Mouse (Mus musculus): Measurements from ENCODE around the gene Slc35f3. TPM values are rescaled to one million over a fixed set of nuclear protein-coding genes. Genes with fewer than 3 reads are reported as not detected.

Slc35f3 gene
- polyA plus RNA-seq, 1 experiment from 2014 or later = 3.4 TPM

DNA sequence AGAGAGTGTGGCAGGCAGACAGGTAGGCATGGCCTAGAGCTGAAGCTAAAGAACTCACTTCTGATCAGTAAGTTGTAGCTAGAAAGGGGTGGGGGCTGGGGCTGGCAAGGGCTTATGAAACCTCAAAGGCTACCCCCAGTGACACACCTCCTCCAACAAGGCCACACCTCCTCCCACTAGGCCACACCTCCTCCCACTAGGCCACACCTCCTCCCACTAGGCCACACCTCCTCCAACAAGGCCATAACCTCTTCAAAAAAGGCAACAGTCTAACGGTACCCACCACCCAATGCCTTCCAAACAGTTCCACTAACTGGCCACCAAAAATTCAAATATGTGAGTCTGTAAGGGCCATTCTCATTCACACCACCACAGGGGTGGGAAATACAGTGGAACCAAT lies 54.9 kb downstream of the Slc35f3 start:
- no peak overlapping the region for H3K4me2 ChIP-seq (replicated peaks)
- no peak overlapping the region for H3K4me3 ChIP-seq (replicated peaks; ENCODE audit: low read length)
- H3K27me3 ChIP-seq (ENCODE audit: control insufficient read depth, insufficient read depth, low read length) = no peaks in the 10 kb centered on the region
- whole genome bisulfite sequencing = 87% methylated on average over 1 of the region's 1 CpGs
- no peaks in the 10 kb centered on the region for H3K9me3 ChIP-seq (ENCODE audit: control insufficient read depth, low read length)
- ATAC-seq (ENCODE audit: low FRiP score) (no peak), DNase-seq (ENCODE audit: low spot score) (no peak)
- no peaks in the 10 kb centered on the region for H3K4me1 ChIP-seq (replicated peaks; ENCODE audit: control insufficient read depth, insufficient read depth, low read length)
- H3K27ac ChIP-seq = no peak overlapping the region
- H3K36me3 ChIP-seq (replicated peaks; ENCODE audit: control insufficient read depth, insufficient read depth) = no peaks in the 10 kb centered on the region
- no peak overlapping the region for H3K9ac ChIP-seq

DNA sequence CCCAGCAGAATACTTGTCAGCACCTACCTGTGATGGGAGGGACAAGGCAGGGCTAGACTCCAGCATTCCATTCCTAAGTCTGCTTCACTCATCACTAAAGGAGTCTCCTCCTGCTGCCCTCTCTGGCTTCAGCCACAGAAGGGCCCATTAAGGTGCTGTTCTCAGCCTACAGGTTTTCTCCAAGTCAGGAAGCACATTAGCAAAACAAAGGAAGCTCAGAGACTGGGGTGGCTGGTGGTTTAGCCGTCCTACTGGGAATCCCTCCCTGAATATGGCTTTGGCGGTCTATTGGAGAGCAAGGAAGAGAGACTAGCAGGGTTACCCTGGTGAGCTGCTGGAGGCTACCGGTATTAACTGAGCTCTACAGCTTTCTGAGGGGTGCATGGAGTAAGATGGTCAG lies 59.6 kb downstream of the Slc35f3 start:
- Histone ChIP-seq H3K9me3 (ENCODE audit: control insufficient read depth, low read length) (no peaks in the 10 kb centered on the region), H3K4me2 (replicated peaks) (no peak overlapping the region), H3K27me3 (ENCODE audit: control insufficient read depth, insufficient read depth, low read length) (no peaks in the 10 kb centered on the region), H3K36me3 (replicated peaks; ENCODE audit: control insufficient read depth, insufficient read depth) (no peaks in the 10 kb centered on the region), H3K4me1 (replicated peaks; ENCODE audit: control insufficient read depth, insufficient read depth, low read length) (no peaks in the 10 kb centered on the region), H3K27ac (no peak overlapping the region), H3K4me3 (replicated peaks; ENCODE audit: low read length) (no peak overlapping the region), H3K9ac (no peak overlapping the region)
- ATAC-seq (ENCODE audit: low FRiP score) (no peak), DNase-seq (ENCODE audit: low spot score) (no peak)
- WGBS = 29% methylated on average over 3 of the region's 3 CpGs

- Histone ChIP-seq H3K4me1 (replicated peaks; ENCODE audit: control insufficient read depth, insufficient read depth, low read length) (no peaks in the 10 kb centered on the region), H3K4me3 (replicated peaks; ENCODE audit: low read length) (no peak overlapping the region), H3K4me2 (replicated peaks) (no peak overlapping the region), H3K27ac (no peak overlapping the region; the same call in 1 of the 2 replicates), H3K9me3 (ENCODE audit: control insufficient read depth, low read length) (no peaks in the 10 kb centered on the region), H3K27me3 (ENCODE audit: control insufficient read depth, insufficient read depth, low read length) (no peaks in the 10 kb centered on the region), H3K36me3 (replicated peaks; ENCODE audit: control insufficient read depth, insufficient read depth) (no peaks in the 10 kb centered on the region), H3K9ac (no peak overlapping the region)
- ATAC-seq (ENCODE audit: low FRiP score) (no peak), DNase-seq (ENCODE audit: low spot score) (no peak)
- WGBS = 53% methylated on average over 6 of the region's 6 CpGs
These were observed 60.9 kb downstream of the Slc35f3 start for GRCm38 (mm10) chr8:126359296-126359695.

DNA sequence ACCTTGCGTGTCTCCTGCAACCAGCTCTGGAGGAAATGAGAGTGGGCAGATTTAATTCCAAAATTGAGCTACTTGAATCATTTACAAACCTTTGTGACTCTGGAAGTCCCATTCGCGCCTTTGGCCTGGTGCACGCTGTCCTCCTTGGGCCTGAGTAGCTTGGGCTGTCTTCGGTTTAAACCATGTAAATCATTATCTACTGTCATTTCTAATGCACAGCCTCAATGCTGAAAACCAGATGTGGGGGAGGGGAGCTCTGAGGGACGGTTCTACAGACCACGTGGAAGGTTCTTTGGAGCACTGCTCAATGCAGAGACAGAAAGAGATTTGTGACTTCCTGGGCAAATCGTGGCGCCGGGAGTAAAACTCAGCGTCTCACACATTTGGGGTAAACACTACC lies 61.7 kb downstream of the Slc35f3 start:
- no peak for DNase-seq (ENCODE audit: low spot score)
- H3K4me3 ChIP-seq (replicated peaks; ENCODE audit: low read length) = no peak overlapping the region
- no peak for ATAC-seq (ENCODE audit: low FRiP score)
- no peaks in the 10 kb centered on the region for H3K27me3 ChIP-seq (ENCODE audit: control insufficient read depth, insufficient read depth, low read length)
- no peak overlapping the region for H3K27ac ChIP-seq
- no peaks in the 10 kb centered on the region for H3K36me3 ChIP-seq (replicated peaks; ENCODE audit: control insufficient read depth, insufficient read depth)
- H3K9ac ChIP-seq = no peak overlapping the region
- 82% methylated on average over 11 of the region's 11 CpGs for WGBS
- no peak overlapping the region for H3K4me2 ChIP-seq (replicated peaks)
- no peaks in the 10 kb centered on the region for H3K4me1 ChIP-seq (replicated peaks; ENCODE audit: control insufficient read depth, insufficient read depth, low read length)
- H3K9me3 ChIP-seq (ENCODE audit: control insufficient read depth, low read length) = no peaks in the 10 kb centered on the region

DNA sequence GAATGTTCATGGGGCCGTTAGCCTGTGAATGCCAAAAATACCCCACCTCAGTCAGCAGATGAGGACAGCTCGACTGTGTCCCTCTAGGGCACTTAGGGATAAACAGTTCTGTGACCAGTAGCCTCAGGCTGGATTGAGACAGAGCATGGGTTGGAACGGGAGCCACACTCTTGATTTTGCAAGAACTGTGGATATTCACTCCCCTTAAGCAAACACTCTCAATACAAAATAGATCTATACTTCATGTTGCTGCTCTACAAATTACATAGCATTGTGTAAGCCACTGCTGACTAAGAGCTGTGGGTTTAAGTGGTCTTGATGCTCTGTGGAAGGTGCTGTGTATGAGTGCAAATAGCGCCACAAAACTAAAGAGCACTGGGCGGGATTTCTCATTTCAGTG lies 62.3 kb downstream of the Slc35f3 start:
- H3K27me3 ChIP-seq (ENCODE audit: control insufficient read depth, insufficient read depth, low read length) = no peaks in the 10 kb centered on the region
- no peak for ATAC-seq (ENCODE audit: low FRiP score)
- no peak overlapping the region for H3K27ac ChIP-seq

GRCm38 (mm10) chr8:126366251-126366650 lies 67.9 kb downstream of the Slc35f3 start:
- Histone ChIP-seq H3K36me3 (replicated peaks; ENCODE audit: control insufficient read depth, insufficient read depth) (no peaks in the 10 kb centered on the region), H3K9me3 (ENCODE audit: control insufficient read depth, low read length) (no peaks in the 10 kb centered on the region), H3K27me3 (ENCODE audit: control insufficient read depth, insufficient read depth, low read length) (no peaks in the 10 kb centered on the region), H3K27ac (no peak overlapping the region), H3K4me1 (replicated peaks; ENCODE audit: control insufficient read depth, insufficient read depth, low read length) (no peaks in the 10 kb centered on the region), H3K9ac (no peak overlapping the region), H3K4me3 (replicated peaks; ENCODE audit: low read length) (no peak overlapping the region), H3K4me2 (replicated peaks) (no peak overlapping the region)
- ATAC-seq (ENCODE audit: low FRiP score) = no peak
- no peak for DNase-seq (ENCODE audit: low spot score)
- 69% methylated on average over 3 of the region's 3 CpGs for WGBS

More for the DNA sequence above, 62.3 kb downstream of the Slc35f3 start:
- no peaks in the 10 kb centered on the region for H3K9me3 ChIP-seq (ENCODE audit: control insufficient read depth, low read length)
- H3K9ac ChIP-seq = no peak overlapping the region
- no peaks in the 10 kb centered on the region for H3K36me3 ChIP-seq (replicated peaks; ENCODE audit: control insufficient read depth, insufficient read depth)
- no peak overlapping the region for H3K4me3 ChIP-seq (replicated peaks; ENCODE audit: low read length)
- H3K4me2 ChIP-seq (replicated peaks) = no peak overlapping the region
- no peak for DNase-seq (ENCODE audit: low spot score)
- WGBS = 68% methylated on average over 5 of the region's 5 CpGs
- no peaks in the 10 kb centered on the region for H3K4me1 ChIP-seq (replicated peaks; ENCODE audit: control insufficient read depth, insufficient read depth, low read length)

GRCm38 (mm10) chr8:126368349-126369054 lies 70.1 kb downstream of the Slc35f3 start:
- H3K27ac ChIP-seq = no peak overlapping the region
- H3K4me2 ChIP-seq (replicated peaks) = no peak overlapping the region
- no peaks in the 10 kb centered on the region for H3K9me3 ChIP-seq (ENCODE audit: control insufficient read depth, low read length)
- 79% methylated on average over 10 of the region's 10 CpGs for WGBS
- no peaks in the 10 kb centered on the region for H3K4me1 ChIP-seq (replicated peaks; ENCODE audit: control insufficient read depth, insufficient read depth, low read length)
- H3K27me3 ChIP-seq (ENCODE audit: control insufficient read depth, insufficient read depth, low read length) = no peaks in the 10 kb centered on the region
- H3K36me3 ChIP-seq (replicated peaks; ENCODE audit: control insufficient read depth, insufficient read depth) = no peaks in the 10 kb centered on the region
- no peak overlapping the region for H3K4me3 ChIP-seq (replicated peaks; ENCODE audit: low read length)
- DNase-seq (ENCODE audit: low spot score) = no peak
- ATAC-seq (ENCODE audit: low FRiP score) = no peak
- H3K9ac ChIP-seq = no peak overlapping the region

- H3K36me3 ChIP-seq (replicated peaks; ENCODE audit: control insufficient read depth, insufficient read depth) = no peaks in the 10 kb centered on the region
- no peak overlapping the region for H3K27ac ChIP-seq
- H3K9me3 ChIP-seq (ENCODE audit: control insufficient read depth, low read length) = no peaks in the 10 kb centered on the region
- no peaks in the 10 kb centered on the region for H3K27me3 ChIP-seq (ENCODE audit: control insufficient read depth, insufficient read depth, low read length)
- H3K4me2 ChIP-seq (replicated peaks) = no peak overlapping the region
- no peak for ATAC-seq (ENCODE audit: low FRiP score)
- 94% methylated on average over 3 of the region's 3 CpGs for whole genome bisulfite sequencing
- no peak for DNase-seq (ENCODE audit: low spot score)
- no peak overlapping the region for H3K9ac ChIP-seq
- no peaks in the 10 kb centered on the region for H3K4me1 ChIP-seq (replicated peaks; ENCODE audit: control insufficient read depth, insufficient read depth, low read length)
- H3K4me3 ChIP-seq (replicated peaks; ENCODE audit: low read length) = no peak overlapping the region
These were observed 73.5 kb downstream of the Slc35f3 start for GRCm38 (mm10) chr8:126371871-126372270.

DNA sequence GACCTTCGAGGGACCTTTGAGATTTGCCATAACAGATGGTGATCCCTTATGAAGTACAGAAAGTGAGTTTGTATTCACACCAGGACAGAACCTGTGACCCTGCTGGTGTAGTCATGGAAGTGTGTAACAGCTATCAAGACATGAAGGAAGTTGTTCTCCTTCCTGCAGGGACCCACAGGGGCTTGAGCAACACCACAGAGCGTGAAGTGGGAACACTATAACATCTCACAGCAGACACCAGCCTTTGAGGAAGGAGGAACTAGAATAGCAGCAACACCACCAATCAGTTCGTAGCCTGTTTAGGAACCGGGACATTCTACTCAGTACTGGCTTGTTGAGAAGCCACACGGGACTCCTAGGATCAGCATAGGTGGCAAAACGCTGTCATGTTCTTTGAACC lies 81.2 kb downstream of the Slc35f3 start:
- H3K27me3 ChIP-seq (ENCODE audit: control insufficient read depth, insufficient read depth, low read length) = no peaks in the 10 kb centered on the region
- no peaks in the 10 kb centered on the region for H3K36me3 ChIP-seq (replicated peaks; ENCODE audit: control insufficient read depth, insufficient read depth)
- H3K27ac ChIP-seq = no peak overlapping the region
- H3K9me3 ChIP-seq (ENCODE audit: control insufficient read depth, low read length) = no peaks in the 10 kb centered on the region
- no peak for DNase-seq (ENCODE audit: low spot score)
- H3K4me3 ChIP-seq (replicated peaks; ENCODE audit: low read length) = no peak overlapping the region
- ATAC-seq (ENCODE audit: low FRiP score) = no peak
- H3K9ac ChIP-seq = no peak overlapping the region
- WGBS = 88% methylated on average over 6 of the region's 6 CpGs
- no peak overlapping the region for H3K4me2 ChIP-seq (replicated peaks)
- no peaks in the 10 kb centered on the region for H3K4me1 ChIP-seq (replicated peaks; ENCODE audit: control insufficient read depth, insufficient read depth, low read length)

DNA sequence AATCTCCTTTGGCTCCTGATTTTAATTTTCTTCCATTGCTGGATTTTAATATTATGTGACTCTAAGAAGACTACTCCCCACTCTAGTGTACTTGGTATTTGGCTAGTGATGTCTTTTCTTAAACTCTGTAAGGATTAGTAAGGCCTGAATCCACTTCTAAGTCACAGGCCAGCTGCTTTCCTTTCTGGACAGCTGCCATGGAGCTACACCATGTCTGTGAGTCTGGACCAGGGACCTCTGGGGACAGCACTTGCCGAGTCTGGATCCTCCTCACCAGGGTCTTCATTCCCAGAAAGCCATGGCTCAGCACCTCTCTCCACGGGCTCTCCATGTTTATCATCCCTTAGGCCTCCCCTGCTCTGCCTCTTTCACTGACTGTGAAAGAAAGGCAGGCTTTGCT lies 81.8 kb downstream of the Slc35f3 start:
- no peaks in the 10 kb centered on the region for H3K4me1 ChIP-seq (replicated peaks; ENCODE audit: control insufficient read depth, insufficient read depth, low read length)
- H3K27me3 ChIP-seq (ENCODE audit: control insufficient read depth, insufficient read depth, low read length) = no peaks in the 10 kb centered on the region
- H3K4me2 ChIP-seq (replicated peaks) = no peak overlapping the region
- ATAC-seq (ENCODE audit: low FRiP score) = no peak
- H3K9me3 ChIP-seq (ENCODE audit: control insufficient read depth, low read length) = no peaks in the 10 kb centered on the region
- no peak for DNase-seq (ENCODE audit: low spot score)
- no peak overlapping the region for H3K9ac ChIP-seq
- no peak overlapping the region for H3K4me3 ChIP-seq (replicated peaks; ENCODE audit: low read length)
- WGBS = 67% methylated on average over 2 of the region's 2 CpGs
- H3K36me3 ChIP-seq (replicated peaks; ENCODE audit: control insufficient read depth, insufficient read depth) = no peaks in the 10 kb centered on the region
- no peak overlapping the region for H3K27ac ChIP-seq

Data from hindbrain, embryonic 14.5 days (tissue).